Mouse (Mus musculus) liver, adult 2 months (tissue): Measurements from ENCODE around the gene Tradd. TPM values are rescaled to one million over a fixed set of nuclear protein-coding genes. Genes with fewer than 3 reads are reported as not detected.

ENCODE experiments used
- DNase-seq: peaks from one replicate; pipeline ENCODE4 v3.0.0-alpha.2; 2011; ENCODE audit warnings: low read depth, low spot score; ENCODE audit errors: extremely low read depth
- H3K27ac ChIP-seq: fragments of 200-500 bp; replicated peaks from 2 replicates; pipeline ENCODE4 v1.5.1; 2012; ENCODE audit warnings: low read depth, mild to moderate bottlenecking, control low read depth, inconsistent platforms, low read length; ENCODE audit not compliant: insufficient read depth
- H3K27me3 ChIP-seq: fragments of 200-500 bp; 2 replicates; pipeline ENCODE4 v1.6.1; 2012; ENCODE audit warnings: mild to moderate bottlenecking, moderate library complexity, low read length, inconsistent platforms; ENCODE audit not compliant: control insufficient read depth, insufficient read depth
- H3K36me3 ChIP-seq: fragments of 200-500 bp; 2 replicates; pipeline ENCODE4 v1.6.1; 2012; ENCODE audit warnings: low read length, inconsistent platforms; ENCODE audit not compliant: control insufficient read depth, insufficient read depth
- H3K4me1 ChIP-seq: fragments of 200-500 bp; 2 replicates; pipeline ENCODE4 v1.6.1; 2011; ENCODE audit warnings: low read length; ENCODE audit not compliant: control insufficient read depth, insufficient read depth
- H3K4me3 ChIP-seq: fragments of 200-500 bp; 2 replicates; pipeline ENCODE4 v1.5.1; 2011; ENCODE audit warnings: low read depth, mild to moderate bottlenecking, control low read depth, low read length, moderate library complexity; ENCODE audit not compliant: insufficient read depth
- H3K79me2 ChIP-seq: fragments of 200-500 bp; 2 replicates; pipeline ENCODE4 v1.6.1; 2012; ENCODE audit warnings: inconsistent platforms, mild to moderate bottlenecking, low read length, moderate library complexity; ENCODE audit not compliant: control insufficient read depth, insufficient read depth
- H3K9ac ChIP-seq: fragments of 200-500 bp; 2 replicates; pipeline ENCODE4 v1.6.1; 2012; ENCODE audit warnings: low read depth, mild to moderate bottlenecking, control low read depth, inconsistent platforms, low read length
- CTCF ChIP-seq: fragments of 200-500 bp; IDR thresholded peaks from 2 replicates; pipeline ENCODE4 v1.5.1; 2011; ENCODE audit warnings: low read depth, low read length, control low read depth
- POLR2A ChIP-seq: fragments of 200-500 bp; IDR thresholded peaks from 2 replicates; pipeline ENCODE4 v1.6.1; 2011; ENCODE audit warnings: low read length, control low read depth; ENCODE audit not compliant: insufficient read depth; ENCODE audit errors: extremely low read depth
- WGBS: fragments of 180-500 bp; shearing (Covaris S2); methylation state at CpG from one replicate; pipeline ENCODE4 v1.1.7; 2018; 5-methylcytosine and 5-hydroxymethylcytosine counted together
- polyA plus RNA-seq: library from polyadenylated mRNA; depleted of rRNA; stranded (reverse); fragments of >200 nt; gene quantifications from 2 replicates; pipeline ENCODE4 v1.2.3, GENCODE M21; 2012
- total RNA-seq: library from RNA; depleted of rRNA; stranded (reverse); fragments of >200 nt; gene quantifications from 2 replicates; pipeline ENCODE4 v1.2.3, GENCODE M21; 2014

Gene Tradd
- total and polyA plus RNA-seq, 2 experiments = 11.8 to 16.1 TPM

GRCm38 (mm10) chr8:105304325-105305210, 40.2 kb upstream of the Tradd start:
- DNase-seq = no peak
- Histone ChIP-seq H3K79me2 (no peaks in the 10 kb centered on the region), H3K27me3 (no peaks in the 10 kb centered on the region), H3K9ac (no peak overlapping the region), H3K36me3 (peaks cover 17% of the 10 kb centered on the region), H3K4me3 (no peak overlapping the region), H3K4me1 (peaks cover 5% of the 10 kb centered on the region), H3K27ac (no peak overlapping the region)
- no peak for TF ChIP-seq POLR2A
- no peak for TF ChIP-seq CTCF
- WGBS = 49% methylated on average over 9 of the region's 9 CpGs

GRCm38 (mm10) chr8:105303874-105304273, 39.5 kb upstream of the Tradd start:
- peaks cover 19% of the 10 kb centered on the region for H3K36me3 ChIP-seq
- no peak overlapping the region for H3K9ac ChIP-seq
- H3K79me2 ChIP-seq = no peaks in the 10 kb centered on the region; the same call in 1 of the 2 replicates
- no peak overlapping the region for H3K27ac ChIP-seq
- peaks cover 7% of the 10 kb centered on the region for H3K4me1 ChIP-seq
- 77% methylated on average over 9 of the region's 9 CpGs for WGBS
- no peaks in the 10 kb centered on the region for H3K27me3 ChIP-seq
- DNase-seq = no peak
- TF ChIP-seq POLR2A (no peak), CTCF (no peak)
- H3K4me3 ChIP-seq = no peak overlapping the region

- peaks cover 12% of the 10 kb centered on the region for H3K4me1 ChIP-seq
- no peak overlapping the region for H3K4me3 ChIP-seq
- DNase-seq = no peak
- no peak overlapping the region for H3K9ac ChIP-seq
- H3K36me3 ChIP-seq = peaks cover 19% of the 10 kb centered on the region
- TF ChIP-seq CTCF = no peak
- no peak for TF ChIP-seq POLR2A
- no peaks in the 10 kb centered on the region for H3K27me3 ChIP-seq
- peaks cover 2% of the 10 kb centered on the region for H3K79me2 ChIP-seq
- no peak overlapping the region for H3K27ac ChIP-seq
- WGBS = 79% methylated on average over 8 of the region's 8 CpGs
These were observed 39.0 kb upstream of the Tradd start for GRCm38 (mm10) chr8:105303396-105303795.

GRCm38 (mm10) chr8:105299962-105300361, 35.6 kb upstream of the Tradd start:
- H3K36me3 ChIP-seq = peaks cover 19% of the 10 kb centered on the region
- peaks cover 10% of the 10 kb centered on the region for H3K4me1 ChIP-seq
- no peak overlapping the region for H3K9ac ChIP-seq
- 93% methylated on average over 8 of the region's 8 CpGs for WGBS
- H3K4me3 ChIP-seq = no peak overlapping the region
- no peak for DNase-seq
- peaks cover 11% of the 10 kb centered on the region for H3K79me2 ChIP-seq
- TF ChIP-seq POLR2A (no peak), CTCF (no peak)
- no peak overlapping the region for H3K27ac ChIP-seq
- H3K27me3 ChIP-seq = no peaks in the 10 kb centered on the region

GRCm38 (mm10) chr8:105298351-105299252, 34.2 kb upstream of the Tradd start:
- H3K4me1 ChIP-seq = peaks cover 10% of the 10 kb centered on the region
- WGBS = 40% methylated on average over 18 of the region's 18 CpGs
- H3K4me3 ChIP-seq = peak overlapping the region; percentile 95
- TF ChIP-seq CTCF (no peak), POLR2A (no peak)
- H3K9ac ChIP-seq = peak overlapping the region; percentile 91
- no peak overlapping the region for H3K27ac ChIP-seq
- peaks cover 14% of the 10 kb centered on the region for H3K36me3 ChIP-seq
- no peaks in the 10 kb centered on the region for H3K27me3 ChIP-seq
- peaks cover 11% of the 10 kb centered on the region for H3K79me2 ChIP-seq
- DNase-seq = no peak
